1 mouse cellular context compared by ENCODE assay signal in genomic region chr11:120647047-120647830, GRCm38 (mm10).
TF ChIP-seq lines count a peak whose summit lies in the region.

No protein-coding gene starts in this region.

TF ChIP-seq in CH12.LX, 34 proteins besides CTCF, POLR2A, EP300 and RAD21 (continued from another document):
- TF ChIP-seq JUN (IDR thresholded peaks at IDR 0.05; ENCODE audit: insufficient read depth, low read depth, low read length) = no peak
- no peak for TF ChIP-seq ZNF384 (IDR thresholded peaks at IDR 0.05; ENCODE audit: low read depth, low read length)
- no peak for TF ChIP-seq ZC3H11A (IDR thresholded peaks at IDR 0.05; ENCODE audit: low read depth, low read length)
- TF ChIP-seq BHLHE40 (IDR thresholded peaks at IDR 0.05; ENCODE audit: low read depth, low read length) = no peak
- no peak for TF ChIP-seq GABPA (IDR thresholded peaks at IDR 0.05; ENCODE audit: insufficient replicate concordance, low read depth, low read length)
- TF ChIP-seq IRF4 (IDR thresholded peaks at IDR 0.05; ENCODE audit: low read depth, low read length) = no peak
- TF ChIP-seq MEF2A (IDR thresholded peaks at IDR 0.05; ENCODE audit: borderline replicate concordance, low read depth, low read length) = no peak
- no peak for TF ChIP-seq USF2 (conservative IDR thresholded peaks at IDR 0.05; ENCODE audit: low read depth, low read length)
TF ChIP-seq in CH12.LX: peak in this region for 0.
